Mouse (Mus musculus) cortical plate, adult 2 months (tissue): Measurements from ENCODE around the gene Ephb2.

Source experiments
- CTCF ChIP-seq: fragments of 200-500 bp; IDR thresholded peaks from 2 replicates; pipeline ENCODE4 v1.5.1; 2011; ENCODE audit warnings: mild to moderate bottlenecking, control low read depth, low read length; ENCODE audit not compliant: insufficient read depth; ENCODE audit errors: extremely low read depth
- POLR2A ChIP-seq: fragments of 200-500 bp; IDR thresholded peaks from 2 replicates; pipeline ENCODE4 v1.6.1; 2011; ENCODE audit warnings: mild to moderate bottlenecking, low read length, control low read depth; ENCODE audit not compliant: insufficient read depth; ENCODE audit errors: extremely low read depth

- TF ChIP-seq POLR2A (no peak), CTCF (no peak)
Measured at GRCm38 (mm10) chr4:136698404-136699083, 137.2 kb downstream of the Ephb2 start.
